Mouse (Mus musculus) heart, adult 2 months (tissue): ENCODE measurements around the gene Pyy.

Source experiments
- CTCF ChIP-seq: fragments of 200-600 bp; IDR thresholded peaks from 2 replicates; pipeline ENCODE4 v1.8.1; 2022; ENCODE audit warnings: antibody characterized with exemption, mild to moderate bottlenecking, moderate library complexity
- POLR2A ChIP-seq: fragments of 200-500 bp; IDR thresholded peaks from 2 replicates; pipeline ENCODE4 v1.6.1; 2011; ENCODE audit warnings: mild to moderate bottlenecking, low read depth, low read length, control low read depth; ENCODE audit not compliant: insufficient read depth

GRCm38 (mm10) chr11:102063076-102063475 lies 44.6 kb downstream of the Pyy start:
- no peak for TF ChIP-seq POLR2A
- no peak for TF ChIP-seq CTCF
